Mouse (Mus musculus): ENCODE results near the gene Caap1. TPM values are rescaled to one million over a fixed set of nuclear protein-coding genes. Genes with fewer than 3 reads are reported as not detected.
A peak's percentile ranks its signal among the peaks of the same experiment; 100 is the strongest.

The Caap1 gene
- polyA plus RNA-seq (2014; fragmentation: Nextera tagmentation; extraction: Ambion mirVana): 17.1 and 18.4 TPM in 2 replicates

DNA sequence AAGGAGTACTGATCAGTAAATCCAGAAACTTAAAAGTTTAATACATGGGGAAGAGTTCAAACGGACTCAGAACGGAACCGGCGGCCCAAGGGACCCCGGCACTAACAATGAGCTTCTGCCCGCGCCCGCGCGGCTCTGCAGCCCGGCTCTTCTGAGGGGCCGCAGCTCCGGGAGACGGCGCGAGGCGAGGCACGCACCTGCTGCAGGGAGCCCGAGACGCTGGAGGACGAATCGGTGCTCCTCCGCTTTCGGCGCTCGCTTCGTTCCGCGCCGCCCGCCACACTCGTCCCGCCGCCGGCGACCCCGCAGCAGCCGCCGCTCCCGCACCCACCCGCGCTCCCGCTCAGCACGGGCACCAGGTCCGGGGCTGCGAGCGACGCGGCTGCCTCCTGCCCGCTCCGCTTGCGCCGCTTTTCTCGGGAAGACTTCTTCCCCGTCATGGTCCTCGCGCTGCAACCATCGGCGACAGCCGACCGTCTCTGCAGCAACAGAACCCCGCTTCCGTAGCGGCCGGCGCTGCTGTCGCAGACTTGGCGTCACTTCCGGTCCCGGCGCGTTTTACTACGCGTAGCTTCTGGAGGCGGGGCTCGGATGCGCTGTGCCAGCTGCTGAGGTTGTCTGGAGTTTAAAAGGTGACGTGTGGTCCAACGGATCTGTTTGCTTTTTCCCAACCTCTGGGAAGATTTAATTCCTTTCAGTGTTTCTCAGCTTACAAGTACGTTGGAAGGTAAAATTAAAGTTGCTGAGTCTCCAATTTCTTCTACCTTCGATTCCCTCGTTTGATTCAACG lies at the start of gene Caap1, which contains the start of gene Gm10306:
Gene Caap1, minus strand, starts transcription at position 532 of the 790 bp plus-strand sequence.
Gene Gm10306, plus strand, starts transcription at position 282 of the 790 bp plus-strand sequence.
- WGBS: 1% methylated on average over 47 of the region's 83 CpGs
- no peaks in the 10 kb centered on the region for H3K36me3 ChIP-seq (ENCODE audit: control insufficient read depth, insufficient read depth, low read length)

GRCm38 (mm10) chr4:94605591-94605990 lies 49.0 kb upstream of the Caap1 start:
- Histone ChIP-seq H3K27ac (replicated peaks; ENCODE audit: low read depth, low read length) (no peak overlapping the region), H3K36me3 (ENCODE audit: control insufficient read depth, insufficient read depth, low read length) (no peaks in the 10 kb centered on the region)
- 90% methylated on average over 2 of the region's 2 CpGs for WGBS

More for the DNA sequence above, at the start of gene Caap1, which contains the start of gene Gm10306:
- DNase-seq (ENCODE audit: low spot score) (peak; percentile 96), ATAC-seq (ENCODE audit: low read depth) (peak; percentile 98)
- H3K9me3 ChIP-seq (ENCODE audit: control insufficient read depth, low read length): no peaks in the 10 kb centered on the region
- H3K4me2 ChIP-seq (ENCODE audit: low read depth, low read length): peak within 1 kb of the TSS; percentile 68
- peak within 1 kb of the TSS; percentile 78 for H3K9ac ChIP-seq (ENCODE audit: low read depth, low read length)
- H3K4me1 ChIP-seq (ENCODE audit: control insufficient read depth, insufficient read depth, low read length): peaks cover 6% of the 10 kb centered on the region; the same call in 1 of the 2 replicates
- peak within 1 kb of the TSS; percentile 83 for H3K4me3 ChIP-seq (ENCODE audit: low read depth, low read length)
- H3K27me3 ChIP-seq (replicated peaks; ENCODE audit: control insufficient read depth, insufficient read depth, low read length): no peaks in the 10 kb centered on the region
- H3K27ac ChIP-seq (replicated peaks; ENCODE audit: low read depth, low read length): peak within 1 kb of the TSS; percentile 83

GRCm38 (mm10) chr4:94604452-94605019 lies 47.9 kb upstream of the Caap1 start:
- Histone ChIP-seq H3K4me1 (ENCODE audit: control insufficient read depth, insufficient read depth, low read length) (peaks cover 12% of the 10 kb centered on the region; the same call in 1 of the 2 replicates), H3K4me3 (ENCODE audit: low read depth, low read length) (no peak overlapping the region), H3K27me3 (replicated peaks; ENCODE audit: control insufficient read depth, insufficient read depth, low read length) (no peaks in the 10 kb centered on the region), H3K4me2 (ENCODE audit: low read depth, low read length) (no peak overlapping the region), H3K9ac (ENCODE audit: low read depth, low read length) (no peak overlapping the region), H3K27ac (replicated peaks; ENCODE audit: low read depth, low read length) (no peak overlapping the region), H3K36me3 (ENCODE audit: control insufficient read depth, insufficient read depth, low read length) (no peaks in the 10 kb centered on the region), H3K9me3 (ENCODE audit: control insufficient read depth, low read length) (no peaks in the 10 kb centered on the region)
- DNase-seq (ENCODE audit: low spot score) (no peak), ATAC-seq (ENCODE audit: low read depth) (no peak)
- 90% methylated on average over 2 of the region's 2 CpGs for WGBS

More at GRCm38 (mm10) chr4:94605591-94605990, 49.0 kb upstream of the Caap1 start:
- DNase-seq (ENCODE audit: low spot score): no peak
- Histone ChIP-seq H3K4me3 (ENCODE audit: low read depth, low read length) (no peak overlapping the region), H3K27me3 (replicated peaks; ENCODE audit: control insufficient read depth, insufficient read depth, low read length) (no peaks in the 10 kb centered on the region), H3K4me1 (ENCODE audit: control insufficient read depth, insufficient read depth, low read length) (peaks cover 12% of the 10 kb centered on the region; the same call in 1 of the 2 replicates), H3K9ac (ENCODE audit: low read depth, low read length) (no peak overlapping the region), H3K4me2 (ENCODE audit: low read depth, low read length) (no peak overlapping the region), H3K9me3 (ENCODE audit: control insufficient read depth, low read length) (no peaks in the 10 kb centered on the region)
- no peak for ATAC-seq (ENCODE audit: low read depth)

- Histone ChIP-seq H3K4me2 (ENCODE audit: low read depth, low read length) (peak within 1 kb of the TSS; percentile 76), H3K4me1 (ENCODE audit: control insufficient read depth, insufficient read depth, low read length) (peaks cover 12% of the 10 kb centered on the region; the same call in 1 of the 2 replicates), H3K9me3 (ENCODE audit: control insufficient read depth, low read length) (no peaks in the 10 kb centered on the region), H3K9ac (ENCODE audit: low read depth, low read length) (peak within 1 kb of the TSS; percentile 95), H3K27ac (replicated peaks; ENCODE audit: low read depth, low read length) (peak within 1 kb of the TSS; percentile 93), H3K4me3 (ENCODE audit: low read depth, low read length) (peak within 1 kb of the TSS; percentile 88), H3K27me3 (replicated peaks; ENCODE audit: control insufficient read depth, insufficient read depth, low read length) (no peaks in the 10 kb centered on the region), H3K36me3 (ENCODE audit: control insufficient read depth, insufficient read depth, low read length) (no peaks in the 10 kb centered on the region)
- WGBS: 0% methylated on average over 32 of the region's 61 CpGs
- peak; percentile 96 for DNase-seq (ENCODE audit: low spot score)
- peak; percentile 99 for ATAC-seq (ENCODE audit: low read depth)
These were observed 46.5 kb upstream of the Caap1 start, which contains the start of gene Plaa for GRCm38 (mm10) chr4:94603031-94603629. Plaa (minus strand) TSS chr4:94603244.

DNA sequence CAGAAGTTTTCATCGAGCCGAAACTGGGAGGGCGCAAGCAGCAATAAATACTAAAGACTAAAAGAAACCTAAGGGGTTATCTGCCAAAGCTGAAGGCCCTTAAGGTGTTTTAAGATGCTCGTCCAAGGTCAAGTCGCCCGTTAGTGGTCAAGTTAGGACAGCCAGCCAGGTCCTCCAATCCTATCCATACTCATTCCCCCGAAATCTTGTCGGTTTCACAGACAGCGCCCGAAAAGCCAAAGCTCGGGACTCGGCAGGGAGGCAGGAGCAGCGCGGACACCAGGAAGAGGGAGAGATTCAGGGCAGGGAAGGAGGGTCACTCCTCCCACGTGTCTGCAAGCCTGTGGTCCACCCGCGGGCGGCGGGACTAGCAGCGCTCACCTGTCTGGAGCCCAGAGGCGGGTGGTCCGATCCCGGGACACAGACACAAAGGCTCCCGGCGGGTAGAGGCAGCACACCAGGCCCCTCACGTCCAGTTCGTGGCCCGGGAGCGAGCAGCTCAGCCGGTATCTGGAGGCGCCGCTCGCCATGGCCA lies 46.0 kb upstream of the Caap1 start:
- peaks cover 12% of the 10 kb centered on the region; the same call in 1 of the 2 replicates for H3K4me1 ChIP-seq (ENCODE audit: control insufficient read depth, insufficient read depth, low read length)
- peak overlapping the region; percentile 95 for H3K9ac ChIP-seq (ENCODE audit: low read depth, low read length)
- ATAC-seq (ENCODE audit: low read depth): no peak
- peak overlapping the region; percentile 76 for H3K4me2 ChIP-seq (ENCODE audit: low read depth, low read length)
- no peaks in the 10 kb centered on the region for H3K36me3 ChIP-seq (ENCODE audit: control insufficient read depth, insufficient read depth, low read length)
- H3K4me3 ChIP-seq (ENCODE audit: low read depth, low read length): peak overlapping the region; percentile 88
- no peaks in the 10 kb centered on the region for H3K9me3 ChIP-seq (ENCODE audit: control insufficient read depth, low read length)
- peak; percentile 26 for DNase-seq (ENCODE audit: low spot score)
- no peaks in the 10 kb centered on the region for H3K27me3 ChIP-seq (replicated peaks; ENCODE audit: control insufficient read depth, insufficient read depth, low read length)
- under 1% methylated on average over 19 of the region's 33 CpGs for WGBS
- peak overlapping the region; percentile 93 for H3K27ac ChIP-seq (replicated peaks; ENCODE audit: low read depth, low read length)

DNA sequence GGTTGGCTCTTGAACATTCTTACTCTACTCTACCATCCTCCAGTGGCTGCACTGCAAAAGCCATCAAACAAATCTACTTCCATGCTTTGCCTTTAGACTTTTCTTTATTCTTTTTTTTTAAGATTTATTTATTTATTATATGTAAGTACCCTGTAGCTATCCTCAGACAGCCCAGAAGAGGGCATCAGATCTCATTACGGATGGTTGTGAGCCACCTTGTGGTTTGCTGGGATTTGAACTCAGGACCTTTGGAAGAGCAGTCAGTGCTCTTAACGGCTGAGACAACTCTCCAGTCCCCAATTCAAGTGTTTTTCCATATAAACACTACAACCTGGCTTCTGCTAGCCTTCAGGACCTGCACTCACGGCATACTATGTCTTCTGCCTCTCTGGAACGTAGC lies 44.8 kb upstream of the Caap1 start:
- Histone ChIP-seq H3K9ac (ENCODE audit: low read depth, low read length) (no peak overlapping the region), H3K27ac (replicated peaks; ENCODE audit: low read depth, low read length) (no peak overlapping the region), H3K4me3 (ENCODE audit: low read depth, low read length) (peak overlapping the region; percentile 88; the same call in 1 of the 2 replicates), H3K9me3 (ENCODE audit: control insufficient read depth, low read length) (no peaks in the 10 kb centered on the region), H3K36me3 (ENCODE audit: control insufficient read depth, insufficient read depth, low read length) (no peaks in the 10 kb centered on the region), H3K4me2 (ENCODE audit: low read depth, low read length) (peak overlapping the region; percentile 76; the same call in 1 of the 2 replicates), H3K4me1 (ENCODE audit: control insufficient read depth, insufficient read depth, low read length) (peaks cover 12% of the 10 kb centered on the region; the same call in 1 of the 2 replicates), H3K27me3 (replicated peaks; ENCODE audit: control insufficient read depth, insufficient read depth, low read length) (no peaks in the 10 kb centered on the region)
- no peak for DNase-seq (ENCODE audit: low spot score)
- WGBS: 83% methylated on average over 4 of the region's 4 CpGs
- no peak for ATAC-seq (ENCODE audit: low read depth)

GRCm38 (mm10) chr4:94592709-94593108 lies 36.1 kb upstream of the Caap1 start:
- ATAC-seq (ENCODE audit: low read depth): no peak
- no peak overlapping the region for H3K4me3 ChIP-seq (ENCODE audit: low read depth, low read length)
- no peak for DNase-seq (ENCODE audit: low spot score)
- H3K9me3 ChIP-seq (ENCODE audit: control insufficient read depth, low read length): no peaks in the 10 kb centered on the region
- H3K4me2 ChIP-seq (ENCODE audit: low read depth, low read length): no peak overlapping the region
- H3K9ac ChIP-seq (ENCODE audit: low read depth, low read length): no peak overlapping the region
- H3K27me3 ChIP-seq (replicated peaks; ENCODE audit: control insufficient read depth, insufficient read depth, low read length): no peaks in the 10 kb centered on the region
- H3K4me1 ChIP-seq (ENCODE audit: control insufficient read depth, insufficient read depth, low read length): no peaks in the 10 kb centered on the region
- no peak overlapping the region for H3K27ac ChIP-seq (replicated peaks; ENCODE audit: low read depth, low read length)
- no peaks in the 10 kb centered on the region for H3K36me3 ChIP-seq (ENCODE audit: control insufficient read depth, insufficient read depth, low read length)

GRCm38 (mm10) chr4:94591765-94592381 lies 35.3 kb upstream of the Caap1 start:
- no peak for DNase-seq (ENCODE audit: low spot score)
- H3K36me3 ChIP-seq (ENCODE audit: control insufficient read depth, insufficient read depth, low read length): no peaks in the 10 kb centered on the region
- H3K9ac ChIP-seq (ENCODE audit: low read depth, low read length): no peak overlapping the region
- H3K27me3 ChIP-seq (replicated peaks; ENCODE audit: control insufficient read depth, insufficient read depth, low read length): no peaks in the 10 kb centered on the region
- WGBS: 83% methylated on average over 4 of the region's 4 CpGs
- H3K4me1 ChIP-seq (ENCODE audit: control insufficient read depth, insufficient read depth, low read length): no peaks in the 10 kb centered on the region
- no peaks in the 10 kb centered on the region for H3K9me3 ChIP-seq (ENCODE audit: control insufficient read depth, low read length)
- no peak overlapping the region for H3K4me3 ChIP-seq (ENCODE audit: low read depth, low read length)
- no peak overlapping the region for H3K4me2 ChIP-seq (ENCODE audit: low read depth, low read length)
- ATAC-seq (ENCODE audit: low read depth): no peak
- H3K27ac ChIP-seq (replicated peaks; ENCODE audit: low read depth, low read length): no peak overlapping the region
